Comparison of ENCODE assay signal across 7 mouse cellular contexts in the genomic region with DNA sequence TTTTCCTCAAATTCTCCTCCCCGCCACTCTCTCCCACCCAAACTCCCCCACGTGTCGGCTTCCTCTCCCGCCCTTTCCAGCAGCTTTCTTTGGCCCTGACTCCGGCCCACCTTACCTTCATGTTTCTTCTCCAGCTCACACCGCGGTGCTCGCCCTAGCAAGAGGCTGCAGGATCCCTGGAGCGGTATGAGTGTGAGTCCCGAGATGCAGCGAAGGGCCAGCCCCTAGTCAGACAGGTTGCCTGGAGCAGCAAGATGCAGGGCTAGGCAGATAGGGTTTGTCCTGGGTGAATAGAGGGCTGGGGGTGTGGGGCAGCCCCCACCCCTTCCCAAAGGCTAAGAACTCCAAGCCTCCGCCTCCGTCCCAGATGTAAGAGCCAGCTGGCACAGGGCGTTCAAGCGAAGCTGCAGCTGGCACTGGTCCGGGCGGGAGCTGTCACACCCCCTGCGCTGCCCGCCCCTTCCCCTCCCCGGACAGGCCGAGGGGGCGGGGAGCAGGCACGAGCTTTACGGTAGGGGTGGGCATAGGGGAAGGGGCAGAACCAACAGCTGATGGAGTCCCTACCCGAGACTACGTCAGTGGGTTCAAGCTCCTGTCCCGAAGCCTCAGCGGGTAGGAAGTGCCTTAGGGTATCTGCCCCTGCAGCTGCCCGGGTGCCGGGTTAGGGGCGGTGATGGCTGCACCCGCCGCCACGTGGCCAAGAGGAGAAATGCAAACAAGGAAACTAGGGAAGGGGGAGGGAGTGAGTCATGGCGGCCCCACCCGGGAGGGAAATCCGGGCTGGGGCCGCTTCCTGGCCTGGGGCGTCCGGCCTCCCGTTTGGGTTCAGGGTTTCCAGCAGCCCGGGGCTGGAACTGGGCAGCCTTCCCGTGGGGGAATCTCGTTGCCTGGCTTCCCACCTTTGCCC. TPM values are rescaled to one million over a fixed set of nuclear protein-coding genes. Genes with fewer than 3 reads are reported as not detected.
DNase-seq lines count a peak whose midpoint lies in the region; ATAC-seq lines count a peak whose summit lies in the region.

TSS of gene Rapgef3 (minus strand) at position 693 of the 907 bp plus-strand sequence.

- H3K9me3 ChIP-seq in limb, embryonic 13.5 days, result no peaks in the 10 kb centered on the region
- H3K9me3 ChIP-seq in midbrain, embryonic 14.5 days (ENCODE audit: control insufficient read depth, low read length), result no peaks in the 10 kb centered on the region

- H3K4me1 ChIP-seq in limb, embryonic 13.5 days, result peaks cover 52% of the 10 kb centered on the region
- peaks cover 30% of the 10 kb centered on the region for H3K4me1 ChIP-seq in midbrain, embryonic 14.5 days (ENCODE audit: control insufficient read depth, insufficient read depth, low read length)

- peak within 1 kb of the TSS; percentile 91 for H3K4me2 ChIP-seq in limb, embryonic 13.5 days (replicated peaks)
- H3K4me2 ChIP-seq in midbrain, embryonic 14.5 days (ENCODE audit: low read length), result peak within 1 kb of the TSS; percentile 87

- under 1% methylated on average over 43 of the region's 44 CpGs for WGBS in limb, embryonic 13.5 days
- 1% methylated on average over 44 of the region's 44 CpGs for WGBS in midbrain, embryonic 14.5 days

- peak; percentile 92 for DNase-seq in adrenal gland, adult 2 months
- peak; percentile 81 for DNase-seq in embryo, embryonic 10.5 days (ENCODE audit: low spot score)
- peak; percentile 99 for DNase-seq in heart, adult 11 months
- DNase-seq in kidney, adult 11 months, result peak; percentile 95
- peak; percentile 77 for DNase-seq in midbrain, embryonic 14.5 days
- DNase-seq in spleen, postnatal 10 days (ENCODE audit: low spot score in 2 of 2), result peak; percentile 63 to 82

- peak within 1 kb of the TSS; percentile 51 for H3K4me3 ChIP-seq in limb, embryonic 13.5 days
- peak within 1 kb of the TSS; percentile 43 for H3K4me3 ChIP-seq in midbrain, embryonic 14.5 days (replicated peaks; ENCODE audit: low read depth, low read length)

- peak; percentile 83 for ATAC-seq in limb, embryonic 13.5 days (ENCODE audit: low FRiP score, low read depth)
- ATAC-seq in midbrain, embryonic 14.5 days (ENCODE audit: low FRiP score, low TSS enrichment), result peak; percentile 76

- no peaks in the 10 kb centered on the region for H3K36me3 ChIP-seq in limb, embryonic 13.5 days
- no peaks in the 10 kb centered on the region for H3K36me3 ChIP-seq in midbrain, embryonic 14.5 days (ENCODE audit: control insufficient read depth, insufficient read depth, low read length)

- peak within 1 kb of the TSS; percentile 66 for H3K27ac ChIP-seq in limb, embryonic 13.5 days
- H3K27ac ChIP-seq in midbrain, embryonic 14.5 days (replicated peaks; ENCODE audit: low read depth, low read length), result peak within 1 kb of the TSS; percentile 52

- H3K27me3 ChIP-seq in limb, embryonic 13.5 days, result peaks cover 14% of the 10 kb centered on the region
- peaks cover 16% of the 10 kb centered on the region; the same call in 1 of the 2 replicates for H3K27me3 ChIP-seq in midbrain, embryonic 14.5 days (ENCODE audit: control insufficient read depth, insufficient read depth, low read length)

- H3K9ac ChIP-seq in limb, embryonic 13.5 days, result peak within 1 kb of the TSS; percentile 72
- peak within 1 kb of the TSS; percentile 44 for H3K9ac ChIP-seq in midbrain, embryonic 14.5 days (replicated peaks; ENCODE audit: low read length)

RNA-seq across cellular contexts. Expression of gene Rapgef3, which starts in this region (rescaled TPM):
- 10 to 100 TPM; 13.4 to 18.6 TPM for total RNA-seq in adrenal gland, adult 2 months (2021)
- polyA plus RNA-seq in adrenal gland, adult 2 months (2012; rRNA removed), result 44.5 and 52.6 TPM in 2 replicates
- polyA plus RNA-seq in limb, embryonic 13.5 days (2015; fragmentation: Nextera tagmentation; extraction: Ambion mirVana), result 10.9 and 11.2 TPM in 2 replicates
- 7.2 and 8.8 TPM in 2 replicates for polyA plus RNA-seq in midbrain, embryonic 14.5 days (2014; fragmentation: Nextera tagmentation; extraction: Ambion mirVana)

Comparison
In these comparisons a context has a peak if more than half of its experiments do, and no peak if none do; other contexts are left out.
1. Peak in every context shown above with its lines: DNase-seq, ATAC-seq, H3K4me3 ChIP-seq and H3K27ac ChIP-seq.